Mouse (Mus musculus) cortical plate, adult 2 months (tissue): ENCODE measurements around the gene Coq10a. TPM values are rescaled to one million over a fixed set of nuclear protein-coding genes. Genes with fewer than 3 reads are reported as not detected.
"Not testable (repeated sequence)": the region's sequence is repeated elsewhere in the genome, so short reads cannot be mapped to it uniquely, and the experiment has no call there.

Experiments
- H3K27ac ChIP-seq: fragments of 200-500 bp; 2 replicates; pipeline ENCODE4 v1.5.1; 2012; ENCODE audit warnings: low read length, control low read depth, inconsistent platforms; ENCODE audit not compliant: insufficient read depth
- H3K4me1 ChIP-seq: fragments of 200-500 bp; 2 replicates; pipeline ENCODE4 v1.6.1; 2011; ENCODE audit warnings: low read length; ENCODE audit not compliant: control insufficient read depth, insufficient read depth
- H3K4me3 ChIP-seq: fragments of 200-500 bp; 2 replicates; pipeline ENCODE4 v1.5.1; 2011; ENCODE audit warnings: mild to moderate bottlenecking, low read length, control low read depth; ENCODE audit not compliant: insufficient read depth
- CTCF ChIP-seq: fragments of 200-500 bp; IDR thresholded peaks from 2 replicates; pipeline ENCODE4 v1.5.1; 2011; ENCODE audit warnings: mild to moderate bottlenecking, control low read depth, low read length; ENCODE audit not compliant: insufficient read depth; ENCODE audit errors: extremely low read depth
- POLR2A ChIP-seq: fragments of 200-500 bp; IDR thresholded peaks from 2 replicates; pipeline ENCODE4 v1.6.1; 2011; ENCODE audit warnings: mild to moderate bottlenecking, low read length, control low read depth; ENCODE audit not compliant: insufficient read depth; ENCODE audit errors: extremely low read depth
- polyA plus RNA-seq: library from polyadenylated mRNA; depleted of rRNA; stranded (reverse); fragments of >200 nt; gene quantifications from 2 replicates; pipeline ENCODE4 v1.2.3, GENCODE M21; 2012; rRNA removed

Gene Coq10a
- polyA plus RNA-seq, 1 experiment: 101 TPM

DNA sequence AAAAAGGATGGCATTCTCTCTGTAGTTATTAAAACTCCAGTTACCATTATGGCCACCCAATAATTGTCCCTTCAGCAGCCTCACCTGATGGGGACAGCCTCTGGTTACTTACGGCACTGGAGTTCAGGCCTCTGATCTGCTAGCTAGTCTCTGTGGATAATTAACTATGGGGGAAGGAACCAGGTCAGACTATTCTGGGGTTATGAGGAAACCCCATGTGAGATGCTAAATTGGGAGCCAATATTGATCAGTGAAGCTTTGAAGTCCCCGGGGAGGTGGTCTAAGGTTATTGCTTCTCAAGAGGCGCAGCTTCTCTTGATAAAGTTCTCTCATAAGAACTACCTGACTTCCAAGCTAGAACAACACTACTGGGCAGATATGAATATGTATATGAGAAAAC is 32.6 kb downstream of the Coq10a start:
- Histone ChIP-seq H3K27ac (no peak overlapping the region), H3K4me3 (no peak overlapping the region), H3K4me1 (peaks cover 4% of the 10 kb centered on the region; the same call in 1 of the 2 replicates)
- TF ChIP-seq CTCF: no peak

DNA sequence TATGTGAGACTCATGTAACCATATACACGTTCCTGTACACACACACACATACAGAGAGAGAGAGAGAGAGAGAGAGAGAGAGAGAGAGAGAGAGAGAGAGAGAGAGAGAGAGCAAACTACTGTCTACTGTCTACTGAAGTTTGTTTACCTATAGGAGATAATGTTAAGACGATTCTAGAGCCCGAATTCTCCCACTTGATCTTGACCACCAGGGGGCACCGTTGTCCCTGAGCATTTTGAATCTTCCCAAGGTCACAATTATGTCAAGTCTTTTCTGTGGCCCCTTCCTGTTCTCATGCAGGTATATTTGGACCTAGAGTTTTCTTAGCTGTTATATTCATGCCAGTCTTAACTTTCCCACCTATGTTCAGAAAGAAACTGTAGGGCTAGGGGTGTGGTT is 33.2 kb downstream of the Coq10a start:
- Histone ChIP-seq H3K27ac (no peak overlapping the region), H3K4me3 (no peak overlapping the region), H3K4me1 (peaks cover 4% of the 10 kb centered on the region; the same call in 1 of the 2 replicates)
- TF ChIP-seq CTCF: peak; percentile 72
- no peak for TF ChIP-seq POLR2A

- not testable (repeated sequence) for H3K4me1 ChIP-seq, H3K4me3 ChIP-seq
Measured at GRCm38 (mm10) chr10:128332358-128333249, 36.2 kb downstream of the Coq10a start.

GRCm38 (mm10) chr10:128327610-128328009 is 41.2 kb downstream of the Coq10a start:
- TF ChIP-seq CTCF: 0 out of 2 replicates have a peak, but pooled peaks have one; percentile 4
- no peak for TF ChIP-seq POLR2A
- Histone ChIP-seq H3K27ac (no peak overlapping the region), H3K4me1 (peaks cover 4% of the 10 kb centered on the region)

More at GRCm38 (mm10) chr10:128332358-128333249, 36.2 kb downstream of the Coq10a start:
- not testable (repeated sequence) for H3K27ac ChIP-seq

DNA sequence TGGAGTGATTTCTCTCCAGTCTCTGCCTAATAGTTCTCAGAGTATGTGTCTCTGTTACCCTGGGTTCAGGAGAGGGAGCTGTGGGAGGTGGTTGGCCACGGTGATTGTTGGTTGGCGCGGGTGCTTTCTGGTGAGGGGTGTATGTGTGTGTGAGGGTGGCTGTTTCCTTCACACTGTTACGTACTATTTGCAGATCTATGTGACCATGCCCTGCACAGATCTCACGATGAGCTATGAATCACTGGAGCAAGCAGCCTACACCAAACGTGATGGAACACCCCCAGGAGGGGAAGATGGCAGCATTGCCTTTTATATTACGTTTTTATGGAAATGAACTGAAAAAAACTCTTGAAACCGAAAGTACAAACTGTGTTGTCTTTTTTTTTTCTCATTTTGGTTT is 42.0 kb downstream of the Coq10a start:
- H3K4me1 ChIP-seq: peaks cover 4% of the 10 kb centered on the region
- H3K27ac ChIP-seq: no peak overlapping the region
- TF ChIP-seq POLR2A (no peak), CTCF (no peak)
- H3K4me3 ChIP-seq: no peak overlapping the region

More at GRCm38 (mm10) chr10:128327610-128328009, 41.2 kb downstream of the Coq10a start:
- H3K4me3 ChIP-seq: no peak overlapping the region

DNA sequence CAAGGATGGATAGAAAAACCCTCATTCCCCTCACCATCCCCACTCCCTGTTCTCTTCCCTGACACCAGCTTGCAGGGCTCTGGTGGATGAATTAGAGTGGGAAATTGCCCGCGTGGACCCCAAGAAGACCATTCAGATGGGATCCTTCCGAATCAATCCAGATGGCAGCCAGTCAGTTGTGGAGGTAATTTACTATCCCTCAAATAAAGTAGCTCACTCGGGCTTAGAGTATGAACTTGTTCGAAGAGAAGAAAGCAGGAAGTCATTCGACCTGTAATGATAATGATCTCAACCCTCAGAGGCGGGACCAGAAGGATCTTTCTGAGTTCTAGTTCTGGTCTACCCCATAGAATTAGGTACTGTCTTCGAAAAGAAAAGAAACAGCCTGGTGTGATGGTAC is 45.3 kb downstream of the Coq10a start:
- TF ChIP-seq POLR2A (no peak), CTCF (no peak)
- peak overlapping the region; percentile 82 for H3K4me3 ChIP-seq
- no peak overlapping the region for H3K27ac ChIP-seq
- peaks cover 6% of the 10 kb centered on the region for H3K4me1 ChIP-seq

DNA sequence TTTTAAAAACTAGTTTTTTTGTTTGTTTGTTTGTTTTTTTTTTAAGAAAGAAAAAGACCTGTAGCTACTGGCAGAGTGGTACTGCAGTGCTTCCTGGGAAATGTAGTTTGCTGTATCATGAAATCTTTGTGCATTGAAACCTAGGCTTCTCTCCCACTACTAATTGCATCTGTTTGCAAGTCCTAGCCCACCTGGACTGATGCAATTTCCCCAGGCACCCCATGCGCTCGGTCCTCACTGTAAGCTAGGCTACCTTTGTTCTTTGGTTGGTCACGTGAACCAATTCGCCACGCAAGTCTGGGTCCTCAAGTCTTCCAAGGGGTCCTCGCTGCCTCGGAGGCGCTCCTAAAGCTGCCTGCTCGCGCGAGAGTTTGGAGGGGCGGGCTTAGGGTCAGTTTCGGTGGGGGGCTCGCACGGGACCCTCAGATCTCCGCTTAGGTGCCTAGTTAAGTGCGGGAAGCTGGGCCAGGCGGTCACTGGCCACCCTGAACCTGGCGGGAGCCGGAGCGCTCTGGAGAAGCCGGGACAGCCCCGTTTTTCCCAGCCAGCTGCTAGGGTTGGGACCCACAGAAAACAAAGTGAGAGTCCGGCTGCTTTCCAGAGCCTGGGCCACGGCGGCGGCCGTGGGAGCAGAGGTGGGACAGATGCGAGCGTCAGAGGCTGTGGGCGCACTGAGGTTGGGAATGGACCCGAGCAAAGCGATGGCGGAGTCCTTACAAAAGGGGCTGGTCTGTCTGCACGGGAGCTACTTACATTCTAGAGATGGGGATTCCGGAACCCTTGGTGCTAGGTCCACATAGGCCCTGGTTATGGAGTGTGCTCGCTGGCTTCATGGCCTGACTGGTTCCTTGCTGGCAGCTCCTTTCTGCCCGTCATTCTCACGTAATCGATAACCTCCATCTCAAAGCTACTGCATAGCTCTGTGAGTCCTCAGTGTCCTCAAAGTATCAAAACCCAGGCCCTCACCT is 46.4 kb downstream of the Coq10a start, which contains the start of gene Cnpy2:
Gene Cnpy2, plus strand, starts transcription at position 319 of the 968 bp plus-strand sequence.
- peak within 1 kb of the TSS; percentile 82 for H3K4me3 ChIP-seq
- peak within 1 kb of the TSS; percentile 10 for H3K27ac ChIP-seq
- TF ChIP-seq CTCF (no peak), POLR2A (peak; percentile 79)
- peaks cover 6% of the 10 kb centered on the region for H3K4me1 ChIP-seq

DNA sequence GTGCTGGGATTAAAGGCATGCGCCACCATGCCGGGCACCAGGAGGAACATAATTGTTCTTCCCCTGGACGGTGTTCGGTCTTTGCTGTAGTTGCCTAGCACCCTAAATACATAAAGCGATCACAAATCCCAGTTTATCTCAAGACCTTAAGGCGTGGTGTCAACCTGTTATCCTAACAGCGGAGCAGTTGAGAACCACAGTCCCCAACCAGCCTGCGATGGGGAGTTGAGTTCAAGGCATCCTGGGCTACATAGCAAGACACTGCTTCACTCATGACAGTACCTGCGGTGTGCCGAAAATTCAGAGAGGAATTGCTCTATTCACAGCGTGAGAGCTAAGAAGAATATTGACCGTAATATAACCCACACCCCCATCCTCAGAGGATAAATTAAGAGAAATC is 47.2 kb downstream of the Coq10a start:
- Histone ChIP-seq H3K27ac (no peak overlapping the region), H3K4me3 (peak overlapping the region; percentile 82), H3K4me1 (peaks cover 6% of the 10 kb centered on the region)
- no peak for TF ChIP-seq CTCF
- no peak for TF ChIP-seq POLR2A

DNA sequence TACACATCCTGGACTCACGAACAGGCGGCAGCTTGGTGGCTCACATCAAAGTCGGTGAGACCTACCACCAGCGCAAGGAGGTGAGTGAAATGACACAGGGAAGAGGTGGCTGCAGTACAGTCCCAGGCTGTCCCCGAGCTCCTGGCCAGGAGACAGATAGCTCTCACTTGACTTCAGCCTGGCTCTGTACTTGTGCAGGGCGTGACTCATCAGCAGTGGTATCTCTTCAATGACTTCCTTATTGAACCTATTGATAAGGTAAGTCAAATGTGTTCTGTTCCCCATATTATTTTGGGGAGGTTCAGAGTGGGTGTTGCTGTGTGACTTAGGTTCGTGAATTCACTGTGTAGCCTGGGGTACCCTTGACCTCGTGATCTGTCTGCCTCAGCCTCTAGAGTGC is 53.2 kb downstream of the Coq10a start:
- no peak overlapping the region for H3K27ac ChIP-seq
- H3K4me1 ChIP-seq: no peaks in the 10 kb centered on the region
- no peak for TF ChIP-seq POLR2A
- TF ChIP-seq CTCF: no peak
- H3K4me3 ChIP-seq: no peak overlapping the region

Other genes with a start within 250 kb of the Coq10a start
- 16.5 and 16.9 TPM in 2 replicates for gene Rbms2, start 188.7 kb downstream of the Coq10a start, polyA plus RNA-seq
- 54.8 and 59.6 TPM in 2 replicates for gene Gls2, start 174.5 kb downstream of the Coq10a start, polyA plus RNA-seq
- 9.0 and 10.0 TPM in 2 replicates for gene Spryd4, start 157.2 kb downstream of the Coq10a start, polyA plus RNA-seq
- gene Mip, start 143.2 kb downstream of the Coq10a start, polyA plus RNA-seq: not detected in 2 replicates
- 3.7 and 4.3 TPM in 2 replicates for gene Timeless, start 136.9 kb downstream of the Coq10a start, polyA plus RNA-seq
- not detected in 2 replicates for gene Apon, start 114.9 kb downstream of the Coq10a start, polyA plus RNA-seq
- gene Apof, start 100.3 kb downstream of the Coq10a start, polyA plus RNA-seq: 0.23 and 0.29 TPM in 2 replicates
- 33.5 and 34.2 TPM in 2 replicates for gene Stat2, start 98.4 kb downstream of the Coq10a start, polyA plus RNA-seq
- 0.54 and 0.55 TPM in 2 replicates for gene Il23a, start 70.2 kb downstream of the Coq10a start, polyA plus RNA-seq
- 22.8 and 24.6 TPM in 2 replicates for gene Pan2, start 65.7 kb downstream of the Coq10a start, polyA plus RNA-seq
- 63.7 and 65.8 TPM in 2 replicates for gene Cnpy2, start 46.5 kb downstream of the Coq10a start, polyA plus RNA-seq
- gene Cs, start 31.3 kb downstream of the Coq10a start, polyA plus RNA-seq: 224 and 233 TPM in 2 replicates
- 30.0 and 30.4 TPM in 2 replicates for gene Ankrd52, start 8.1 kb upstream of the Coq10a start, polyA plus RNA-seq
- 0.51 and 0.73 TPM in 2 replicates for gene Slc39a5, start 32.2 kb upstream of the Coq10a start, polyA plus RNA-seq
- gene Nabp2, start 42.5 kb upstream of the Coq10a start, polyA plus RNA-seq: 79.4 and 83.4 TPM in 2 replicates
- gene Rnf41, start 42.7 kb upstream of the Coq10a start, polyA plus RNA-seq: 78.2 and 78.5 TPM in 2 replicates
- gene Smarcc2, start 90.3 kb upstream of the Coq10a start, polyA plus RNA-seq: 209 and 223 TPM in 2 replicates
- 1,299 and 1,338 TPM in 2 replicates for gene Myl6, start 125.1 kb upstream of the Coq10a start, polyA plus RNA-seq
- gene Myl6b, start 129.7 kb upstream of the Coq10a start, polyA plus RNA-seq: 33.7 and 36.7 TPM in 2 replicates
- 11.6 and 12.0 TPM in 2 replicates for gene Esyt1, start 156.9 kb upstream of the Coq10a start, polyA plus RNA-seq
- gene Zc3h10, start 178.8 kb upstream of the Coq10a start, polyA plus RNA-seq: 11.9 and 12.9 TPM in 2 replicates
- gene Rpl41, start 180.3 kb upstream of the Coq10a start, polyA plus RNA-seq: 2,251 and 2,284 TPM in 2 replicates
- gene Pa2g4, start 197.0 kb upstream of the Coq10a start, polyA plus RNA-seq: 67.5 and 71.0 TPM in 2 replicates
- 7.6 and 9.1 TPM in 2 replicates for gene Erbb3, start 220.7 kb upstream of the Coq10a start, polyA plus RNA-seq